Mouse (Mus musculus) c-Kit-positive CD71-negative TER-119-negative erythroid progenitor cells, embryonic 14.5 days (primary cell): ENCODE results near the gene Aox1.

Experiments used
- DNase-seq: peaks from one replicate; pipeline ENCODE4 v3.0.0-alpha.2; 2013; ENCODE audit warnings: low read depth

Aox1 gene

GRCm38 (mm10) chr1:58065151-58065550 is 35.4 kb downstream of the Aox1 start:
- no peak for DNase-seq

GRCm38 (mm10) chr1:58065606-58066005 is 35.9 kb downstream of the Aox1 start:
- no peak for DNase-seq

- no peak for DNase-seq
Observed at GRCm38 (mm10) chr1:58069181-58069580, 39.5 kb downstream of the Aox1 start.

- DNase-seq = no peak
Observed at GRCm38 (mm10) chr1:58070091-58070490, 40.4 kb downstream of the Aox1 start.

GRCm38 (mm10) chr1:58071006-58071405 is 41.3 kb downstream of the Aox1 start:
- no peak for DNase-seq

- DNase-seq = no peak
Observed at GRCm38 (mm10) chr1:58071509-58071908, 41.8 kb downstream of the Aox1 start.

GRCm38 (mm10) chr1:58072416-58072815 is 42.7 kb downstream of the Aox1 start:
- DNase-seq = no peak

- DNase-seq = no peak
Observed at GRCm38 (mm10) chr1:58072991-58073730, 43.4 kb downstream of the Aox1 start.

- no peak for DNase-seq
Observed at GRCm38 (mm10) chr1:58074266-58074665, 44.5 kb downstream of the Aox1 start.

- no peak for DNase-seq
Observed at GRCm38 (mm10) chr1:58077882-58078281, 48.2 kb downstream of the Aox1 start.

GRCm38 (mm10) chr1:58078390-58078789 is 48.7 kb downstream of the Aox1 start:
- no peak for DNase-seq

- no peak for DNase-seq
Observed at GRCm38 (mm10) chr1:58079689-58080088, 50.0 kb downstream of the Aox1 start.

GRCm38 (mm10) chr1:58080446-58080845 is 50.7 kb downstream of the Aox1 start:
- no peak for DNase-seq

GRCm38 (mm10) chr1:58081356-58081755 is 51.6 kb downstream of the Aox1 start:
- DNase-seq = no peak

- no peak for DNase-seq
Observed at GRCm38 (mm10) chr1:58089316-58089715, 59.6 kb downstream of the Aox1 start.

- DNase-seq = no peak
Observed at GRCm38 (mm10) chr1:58090191-58090590, 60.5 kb downstream of the Aox1 start.

- DNase-seq = no peak
Observed at GRCm38 (mm10) chr1:58091213-58091612, 61.5 kb downstream of the Aox1 start.

GRCm38 (mm10) chr1:58091992-58092560 is 62.3 kb downstream of the Aox1 start:
- no peak for DNase-seq

GRCm38 (mm10) chr1:58097338-58097737 is 67.6 kb downstream of the Aox1 start:
- DNase-seq = no peak

GRCm38 (mm10) chr1:58099119-58099518 is 69.4 kb downstream of the Aox1 start:
- no peak for DNase-seq

- no peak for DNase-seq
Observed at GRCm38 (mm10) chr1:58101531-58102146, 71.9 kb downstream of the Aox1 start.

GRCm38 (mm10) chr1:58102494-58102893 is 72.8 kb downstream of the Aox1 start:
- DNase-seq = no peak

- DNase-seq = no peak
Observed at GRCm38 (mm10) chr1:58105685-58106084, 76.0 kb downstream of the Aox1 start.
